Mouse (Mus musculus) kidney, adult 2 months (tissue): ENCODE data around the gene Nhsl1.

ENCODE experiments used
- CTCF ChIP-seq: fragments of 200-500 bp; conservative IDR thresholded peaks from 2 replicates; pipeline ENCODE4 v1.5.1; 2011; ENCODE audit warnings: low read depth, mild to moderate bottlenecking, control low read depth, low read length, moderate library complexity, mixed read lengths; ENCODE audit not compliant: insufficient read depth, insufficient read length
- POLR2A ChIP-seq: fragments of 200-500 bp; IDR thresholded peaks from one replicate; pipeline ENCODE4 v1.6.1; 2011; ENCODE audit warnings: low read depth, low read length, control low read depth

- TF ChIP-seq POLR2A (no peak), CTCF (peak; percentile 53)
Measured at GRCm38 (mm10) chr10:18429533-18429932, 110.7 kb downstream of the Nhsl1 start.
